Mouse (Mus musculus) limb, embryonic 15.5 days (tissue): ENCODE measurements around the gene Sec24b. TPM values are rescaled to one million over a fixed set of nuclear protein-coding genes. Genes with fewer than 3 reads are reported as not detected.
A peak's percentile ranks its signal among the peaks of the same experiment; 100 is the strongest.

ENCODE experiments used
- ATAC-seq: fragments of 200-750 bp; cut with Nextera tagmentation; 2 replicates; pipeline ENCODE4 v1.8.0; 2017; ENCODE audit warnings: low read depth, moderate TSS enrichment; ENCODE audit not compliant: insufficient number of reproducible peaks, low FRiP score, low TSS enrichment
- H3K27ac ChIP-seq: fragments of 300-500 bp; sonication (generic); 2 replicates; pipeline ENCODE4 v1.5.1; 2015; ENCODE audit warnings: moderate library complexity, mild to moderate bottlenecking, inconsistent platforms
- H3K27me3 ChIP-seq: fragments of 300-500 bp; sonication (generic); 2 replicates; pipeline ENCODE4 v1.6.1; 2015; ENCODE audit warnings: inconsistent platforms
- H3K36me3 ChIP-seq: fragments of 300-500 bp; sonication (generic); 2 replicates; pipeline ENCODE4 v1.6.1; 2015; ENCODE audit warnings: inconsistent platforms
- H3K4me1 ChIP-seq: fragments of 300-500 bp; sonication (generic); 2 replicates; pipeline ENCODE4 v1.6.1; 2015; ENCODE audit warnings: inconsistent platforms
- H3K4me2 ChIP-seq: fragments of 300-500 bp; sonication (generic); 2 replicates; pipeline ENCODE4 v1.6.1; 2015; ENCODE audit warnings: mild to moderate bottlenecking, inconsistent platforms
- H3K4me3 ChIP-seq: fragments of 300-500 bp; sonication (generic); 2 replicates; pipeline ENCODE4 v1.5.1; 2015; ENCODE audit warnings: mild to moderate bottlenecking, inconsistent platforms
- H3K9ac ChIP-seq: fragments of 300-500 bp; sonication (generic); 2 replicates; pipeline ENCODE4 v1.6.1; 2015; ENCODE audit warnings: inconsistent platforms
- H3K9me3 ChIP-seq: fragments of 300-500 bp; sonication (generic); 2 replicates; pipeline ENCODE4 v1.6.1; 2016; ENCODE audit warnings: inconsistent platforms
- whole genome bisulfite sequencing: fragments of 180-500 bp; shearing (Covaris S2); methylation state at CpG from one replicate; pipeline ENCODE4 v1.1.7; 2015; 5-methylcytosine and 5-hydroxymethylcytosine counted together
- polyA plus RNA-seq: library from polyadenylated mRNA; unstranded; fragments of >200 nt; fragmentation: Nextera tagmentation; extraction: Ambion mirVana; gene quantifications from 2 replicates; pipeline ENCODE4 v1.2.1, GENCODE M21; 2015

The Sec24b gene
- polyA plus RNA-seq, 1 experiment from 2014 or later = 30.0 TPM

GRCm38 (mm10) chr3:129969031-129969430 is 92.3 kb downstream of the Sec24b start:
- Histone ChIP-seq H3K4me1 (peaks cover 16% of the 10 kb centered on the region), H3K27me3 (peaks cover 15% of the 10 kb centered on the region), H3K4me2 (peak overlapping the region; percentile 95), H3K9ac (no peak overlapping the region), H3K4me3 (peak overlapping the region; percentile 50), H3K36me3 (no peaks in the 10 kb centered on the region), H3K27ac (no peak overlapping the region), H3K9me3 (no peaks in the 10 kb centered on the region)
- 0 out of 2 replicates have a peak, but pooled peaks have one; percentile 33 for ATAC-seq
- WGBS = 33% methylated on average over 10 of the region's 10 CpGs

- Histone ChIP-seq H3K4me1 (peaks cover 16% of the 10 kb centered on the region), H3K36me3 (no peaks in the 10 kb centered on the region), H3K4me3 (no peak overlapping the region), H3K27me3 (peaks cover 15% of the 10 kb centered on the region), H3K4me2 (no peak overlapping the region), H3K9ac (no peak overlapping the region), H3K27ac (no peak overlapping the region), H3K9me3 (no peaks in the 10 kb centered on the region)
- WGBS = 76% methylated on average over 9 of the region's 9 CpGs
- ATAC-seq = no peak
Observed at GRCm38 (mm10) chr3:129967874-129968273, 93.5 kb downstream of the Sec24b start.

- 79% methylated on average over 8 of the region's 8 CpGs for WGBS
- no peak for ATAC-seq
Observed at GRCm38 (mm10) chr3:129964681-129965080, 96.7 kb downstream of the Sec24b start.

GRCm38 (mm10) chr3:129962533-129962932 is 98.8 kb downstream of the Sec24b start:
- no peaks in the 10 kb centered on the region for H3K9me3 ChIP-seq
- no peak for ATAC-seq
- 49% methylated on average over 8 of the region's 8 CpGs for WGBS

More at GRCm38 (mm10) chr3:129964681-129965080, 96.7 kb downstream of the Sec24b start:
- Histone ChIP-seq H3K9me3 (no peaks in the 10 kb centered on the region), H3K4me2 (no peak overlapping the region), H3K27ac (no peak overlapping the region), H3K4me3 (no peak overlapping the region), H3K9ac (no peak overlapping the region), H3K27me3 (peaks cover 12% of the 10 kb centered on the region), H3K36me3 (no peaks in the 10 kb centered on the region), H3K4me1 (peaks cover 3% of the 10 kb centered on the region)

GRCm38 (mm10) chr3:129953296-129953695 is 108.1 kb downstream of the Sec24b start:
- 83% methylated on average over 4 of the region's 4 CpGs for WGBS
- Histone ChIP-seq H3K4me2 (no peak overlapping the region), H3K27me3 (no peaks in the 10 kb centered on the region), H3K4me3 (no peak overlapping the region), H3K4me1 (no peaks in the 10 kb centered on the region), H3K27ac (no peak overlapping the region), H3K36me3 (no peaks in the 10 kb centered on the region), H3K9me3 (no peaks in the 10 kb centered on the region), H3K9ac (no peak overlapping the region)
- ATAC-seq = no peak

More at GRCm38 (mm10) chr3:129962533-129962932, 98.8 kb downstream of the Sec24b start:
- Histone ChIP-seq H3K27me3 (no peaks in the 10 kb centered on the region), H3K9ac (no peak overlapping the region), H3K4me2 (no peak overlapping the region), H3K4me1 (no peaks in the 10 kb centered on the region), H3K27ac (no peak overlapping the region), H3K36me3 (no peaks in the 10 kb centered on the region), H3K4me3 (no peak overlapping the region)

- no peaks in the 10 kb centered on the region for H3K9me3 ChIP-seq
- no peaks in the 10 kb centered on the region for H3K4me1 ChIP-seq
- no peaks in the 10 kb centered on the region for H3K27me3 ChIP-seq
- H3K4me3 ChIP-seq = no peak overlapping the region
- no peaks in the 10 kb centered on the region for H3K36me3 ChIP-seq
- no peak overlapping the region for H3K9ac ChIP-seq
- H3K4me2 ChIP-seq = no peak overlapping the region
- WGBS = 80% methylated on average over 5 of the region's 5 CpGs
- no peak overlapping the region for H3K27ac ChIP-seq
- no peak for ATAC-seq
Observed at GRCm38 (mm10) chr3:129949158-129949773, 112.1 kb downstream of the Sec24b start.

GRCm38 (mm10) chr3:129948359-129948758 is 113.0 kb downstream of the Sec24b start:
- no peak overlapping the region for H3K27ac ChIP-seq
- no peak overlapping the region for H3K4me3 ChIP-seq
- no peaks in the 10 kb centered on the region for H3K27me3 ChIP-seq
- H3K4me2 ChIP-seq = no peak overlapping the region
- no peaks in the 10 kb centered on the region for H3K9me3 ChIP-seq
- 80% methylated on average over 5 of the region's 5 CpGs for WGBS
- H3K4me1 ChIP-seq = no peaks in the 10 kb centered on the region
- no peak overlapping the region for H3K9ac ChIP-seq
- H3K36me3 ChIP-seq = no peaks in the 10 kb centered on the region
- ATAC-seq = no peak

GRCm38 (mm10) chr3:129946217-129946914 is 115.0 kb downstream of the Sec24b start:
- Histone ChIP-seq H3K9ac (no peak overlapping the region), H3K27ac (no peak overlapping the region), H3K4me2 (no peak overlapping the region), H3K27me3 (no peaks in the 10 kb centered on the region), H3K36me3 (no peaks in the 10 kb centered on the region), H3K4me1 (no peaks in the 10 kb centered on the region), H3K9me3 (no peaks in the 10 kb centered on the region), H3K4me3 (no peak overlapping the region)
- 71% methylated on average over 5 of the region's 5 CpGs for WGBS
- ATAC-seq = no peak

GRCm38 (mm10) chr3:129943813-129944212 is 117.5 kb downstream of the Sec24b start:
- Histone ChIP-seq H3K27me3 (no peaks in the 10 kb centered on the region), H3K4me3 (no peak overlapping the region), H3K9me3 (no peaks in the 10 kb centered on the region), H3K4me1 (no peaks in the 10 kb centered on the region), H3K27ac (no peak overlapping the region), H3K9ac (no peak overlapping the region), H3K4me2 (no peak overlapping the region), H3K36me3 (no peaks in the 10 kb centered on the region)
- 52% methylated on average over 4 of the region's 4 CpGs for WGBS
- no peak for ATAC-seq

GRCm38 (mm10) chr3:129941291-129941690 is 120.1 kb downstream of the Sec24b start:
- Histone ChIP-seq H3K4me1 (peaks cover 8% of the 10 kb centered on the region; the same call in 1 of the 2 replicates), H3K36me3 (no peaks in the 10 kb centered on the region), H3K27me3 (no peaks in the 10 kb centered on the region), H3K4me3 (no peak overlapping the region), H3K9ac (no peak overlapping the region), H3K9me3 (no peaks in the 10 kb centered on the region), H3K27ac (no peak overlapping the region), H3K4me2 (no peak overlapping the region)
- WGBS = 91% methylated on average over 1 of the region's 1 CpGs
- no peak for ATAC-seq

- Histone ChIP-seq H3K4me3 (no peak overlapping the region), H3K9me3 (no peaks in the 10 kb centered on the region), H3K27me3 (no peaks in the 10 kb centered on the region), H3K4me1 (peaks cover 8% of the 10 kb centered on the region; the same call in 1 of the 2 replicates), H3K36me3 (no peaks in the 10 kb centered on the region), H3K27ac (no peak overlapping the region), H3K4me2 (no peak overlapping the region), H3K9ac (no peak overlapping the region)
- WGBS = 89% methylated on average over 2 of the region's 2 CpGs
- ATAC-seq = no peak
Observed at GRCm38 (mm10) chr3:129940780-129941179, 120.6 kb downstream of the Sec24b start.

- Histone ChIP-seq H3K9me3 (no peaks in the 10 kb centered on the region), H3K9ac (no peak overlapping the region), H3K36me3 (no peaks in the 10 kb centered on the region), H3K27ac (no peak overlapping the region), H3K27me3 (no peaks in the 10 kb centered on the region), H3K4me1 (peaks cover 8% of the 10 kb centered on the region; the same call in 1 of the 2 replicates), H3K4me2 (no peak overlapping the region), H3K4me3 (no peak overlapping the region)
- WGBS = 51% methylated on average over 7 of the region's 7 CpGs
- ATAC-seq = no peak
Observed at GRCm38 (mm10) chr3:129939058-129939457, 122.3 kb downstream of the Sec24b start.
